Mouse (Mus musculus) myocyte (in vitro differentiated cells): ENCODE measurements around the gene Otud3.

ENCODE experiments used
- POLR2AphosphoS2 ChIP-seq: IDR thresholded peaks from one replicate; pipeline ENCODE4 v1.6.1; 2011; ENCODE audit warnings: low read depth, control low read depth; ENCODE audit not compliant: insufficient read length
- TCF3 ChIP-seq: IDR thresholded peaks from one replicate; pipeline ENCODE4 v1.6.1; 2011; ENCODE audit warnings: low read depth, control low read depth; ENCODE audit not compliant: insufficient read length

GRCm38 (mm10) chr4:138959120-138959519 lies 45.4 kb upstream of the Otud3 start:
- no peak for TF ChIP-seq POLR2AphosphoS2
- no peak for TF ChIP-seq TCF3
